Mouse (Mus musculus) liver, embryonic 14.5 days (tissue): ENCODE measurements around the gene Nt5c. TPM values are rescaled to one million over a fixed set of nuclear protein-coding genes. Genes with fewer than 3 reads are reported as not detected.

Experiments
- ATAC-seq: fragments of 200-750 bp; cut with Nextera tagmentation; 2 replicates; pipeline ENCODE4 v1.8.0; 2017; ENCODE audit warnings: moderate number of reproducible peaks, mild to moderate bottlenecking, moderate library complexity; ENCODE audit not compliant: insufficient read depth
- DNase-seq, 3 experiments: peaks; one replicate each; pipeline ENCODE4 v3.0.0-alpha.2; 2012 to 2013; ENCODE audit warnings: low read depth in 3 of 3, low spot score in 3 of 3
- H3K27ac ChIP-seq: fragments of 300-500 bp; sonication (generic); 2 replicates; pipeline ENCODE4 v1.5.1; 2014; ENCODE audit warnings: moderate library complexity, mild to moderate bottlenecking, control low read depth, inconsistent platforms
- H3K27me3 ChIP-seq: fragments of 300-500 bp; sonication (generic); 2 replicates; pipeline ENCODE4 v1.6.1; 2014; ENCODE audit warnings: mild to moderate bottlenecking, low read length, moderate library complexity; ENCODE audit not compliant: control insufficient read depth, insufficient read depth
- H3K36me3 ChIP-seq: fragments of 300-500 bp; sonication (generic); replicated peaks from 2 replicates; pipeline ENCODE4 v1.6.1; 2014; ENCODE audit warnings: low read depth; ENCODE audit not compliant: control insufficient read depth, insufficient read depth
- H3K4me1 ChIP-seq, 2 experiments: fragments of 200-500 bp in 1 of 2; fragments of 300-500 bp in 1 of 2; sonication (generic) in 1 of 2; replicated peaks; 2 replicates each; pipeline ENCODE4 v1.6.1; 2012 to 2014; ENCODE audit warnings: antibody characterized with exemption in 1 of 2, inconsistent platforms in 1 of 2, low read length in 1 of 2; ENCODE audit not compliant: control insufficient read depth in 2 of 2, insufficient read depth in 2 of 2
- H3K4me2 ChIP-seq: fragments of 300-500 bp; sonication (generic); 2 replicates; pipeline ENCODE4 v1.6.1; 2014; ENCODE audit warnings: low read depth, mild to moderate bottlenecking, control low read depth, moderate library complexity
- H3K4me3 ChIP-seq, 2 experiments: fragments of 200-500 bp in 1 of 2; fragments of 300-500 bp in 1 of 2; sonication (generic) in 1 of 2; 2 replicates each; pipeline ENCODE4 v1.5.1; 2012 to 2014; ENCODE audit warnings: low read depth in 2 of 2, low read length in 2 of 2, mild to moderate bottlenecking in 2 of 2, control low read depth in 1 of 2, inconsistent platforms in 1 of 2, moderate library complexity in 1 of 2; ENCODE audit not compliant: insufficient read depth in 1 of 2
- H3K9ac ChIP-seq: fragments of 300-500 bp; sonication (generic); replicated peaks from 2 replicates; pipeline ENCODE4 v1.6.1; 2014; ENCODE audit warnings: mild to moderate bottlenecking, control low read depth, moderate library complexity
- H3K9me3 ChIP-seq: fragments of 300-500 bp; sonication (generic); 2 replicates; pipeline ENCODE4 v1.6.1; 2016; ENCODE audit warnings: low read length, mixed read lengths; ENCODE audit not compliant: control insufficient read depth
- CTCF ChIP-seq: IDR thresholded peaks from 2 replicates; pipeline ENCODE4 v1.5.1; 2016; ENCODE audit warnings: antibody characterized with exemption, low read depth, control low read depth
- EP300 ChIP-seq: IDR thresholded peaks from 2 replicates; pipeline ENCODE4 v1.6.1; 2016; ENCODE audit warnings: antibody characterized with exemption, low read depth
- WGBS: fragments of 180-500 bp; shearing (Covaris S2); extraction: QIAGEN DNeasy Blood & Tissue Kit; methylation state at CpG from one replicate; pipeline ENCODE4 v1.1.7; 2014; ENCODE audit not compliant: insufficient replicate concordance; 5-methylcytosine and 5-hydroxymethylcytosine counted together
- microRNA-seq: library from miRNA; unstranded; fragments of <30 nt; microRNA quantifications from one replicate; pipeline ENCODE4, GENCODE M21; 2016
- polyA plus RNA-seq, 2 experiments: library from polyadenylated mRNA; depleted of rRNA in 1 of 2; stranded (reverse) in 1 of 2; unstranded in 1 of 2; fragments of >200 nt; fragmentation: Nextera tagmentation in 1 of 2; extraction: Ambion mirVana in 1 of 2; gene quantifications; 2 replicates each; pipeline versions ENCODE4 v1.2.1 to v1.2.3; 2012 to 2014

The Nt5c gene
- polyA plus RNA-seq, 2 experiments = 31.9 to 50.7 TPM

DNA sequence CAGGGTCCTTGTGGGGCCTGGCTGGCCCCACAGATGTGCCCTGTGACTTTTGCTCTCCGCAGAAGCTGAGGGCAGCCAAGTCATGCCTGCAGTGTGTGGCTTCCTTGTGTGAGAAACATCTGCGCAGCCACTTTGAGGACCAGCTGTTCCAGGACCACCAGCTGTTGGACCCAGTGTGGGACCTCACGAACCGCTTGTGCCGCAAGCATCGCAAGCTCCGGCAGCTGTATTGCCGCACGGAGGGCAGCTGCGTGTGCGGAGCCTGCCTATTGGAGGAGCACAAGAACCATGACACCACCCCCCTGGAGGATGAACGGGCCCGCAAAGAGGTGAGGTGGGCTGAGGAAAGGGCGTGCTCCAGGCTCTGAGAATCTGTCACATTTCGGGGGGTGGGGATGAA lies 50.2 kb downstream of the Nt5c start:
- Histone ChIP-seq H3K9ac (no peak overlapping the region), H3K4me3 (no peak overlapping the region), H3K4me2 (no peak overlapping the region), H3K4me1 (peaks cover 0 to 5% of the 10 kb centered on the region in 2 experiments; a peak in 1 of 4 replicates), H3K9me3 (no peaks in the 10 kb centered on the region; the same call in 1 of the 2 replicates), H3K27me3 (peaks cover under 1% of the 10 kb centered on the region), H3K27ac (no peak overlapping the region), H3K36me3 (no peaks in the 10 kb centered on the region)
- WGBS = 54% methylated on average over 15 of the region's 15 CpGs
- DNase-seq (no peak), ATAC-seq (no peak)
- TF ChIP-seq EP300 (no peak), CTCF (no peak)

Small RNA genes lying within 50 kb of the gene (microRNA-seq; reads per million reads assigned to microRNA genes)
- not detected for gene Mir3968

Other genes starting within 250 kb of the Nt5c start
- gene Grin2c, start 224.6 kb downstream of the Nt5c start, polyA plus RNA-seq (2012; rRNA removed) = 0.17 and 0.21 TPM in 2 replicates
- gene Grin2c, start 224.6 kb downstream of the Nt5c start, polyA plus RNA-seq (2014; fragmentation: Nextera tagmentation; extraction: Ambion mirVana) = 0.05 TPM in 1 of 2 replicates, not detected in the other
- gene Fdxr, start 214.8 kb downstream of the Nt5c start, polyA plus RNA-seq (2012; rRNA removed) = 11.9 and 13.7 TPM in 2 replicates
- gene Fdxr, start 214.8 kb downstream of the Nt5c start, polyA plus RNA-seq (2014; fragmentation: Nextera tagmentation; extraction: Ambion mirVana) = 12.3 and 13.3 TPM in 2 replicates
- 6.6 and 6.7 TPM in 2 replicates for gene Fads6, start 194.2 kb downstream of the Nt5c start, polyA plus RNA-seq (2012; rRNA removed)
- gene Fads6, start 194.2 kb downstream of the Nt5c start, polyA plus RNA-seq (2014; fragmentation: Nextera tagmentation; extraction: Ambion mirVana) = 2.8 TPM in 2 replicates
- gene Otop2, start 184.7 kb downstream of the Nt5c start, polyA plus RNA-seq (2012; rRNA removed) = not detected in 2 replicates
- gene Otop2, start 184.7 kb downstream of the Nt5c start, polyA plus RNA-seq (2014; fragmentation: Nextera tagmentation; extraction: Ambion mirVana) = not detected in 2 replicates
- gene Ush1g, start 169.8 kb downstream of the Nt5c start, polyA plus RNA-seq (2012; rRNA removed) = 0.04 and 0.06 TPM in 2 replicates
- 0.06 and 0.16 TPM in 2 replicates for gene Ush1g, start 169.8 kb downstream of the Nt5c start, polyA plus RNA-seq (2014; fragmentation: Nextera tagmentation; extraction: Ambion mirVana)
- gene Otop3, start 157.1 kb downstream of the Nt5c start, polyA plus RNA-seq (2012; rRNA removed) = not detected in 2 replicates
- not detected in 2 replicates for gene Otop3, start 157.1 kb downstream of the Nt5c start, polyA plus RNA-seq (2014; fragmentation: Nextera tagmentation; extraction: Ambion mirVana)
- 0.54 and 0.59 TPM in 2 replicates for gene Hid1, start 124.1 kb downstream of the Nt5c start, polyA plus RNA-seq (2012; rRNA removed)
- gene Hid1, start 124.1 kb downstream of the Nt5c start, polyA plus RNA-seq (2014; fragmentation: Nextera tagmentation; extraction: Ambion mirVana) = 0.50 and 0.86 TPM in 2 replicates
- 1.5 and 1.7 TPM in 2 replicates for gene Cdr2l, start 109.9 kb downstream of the Nt5c start, polyA plus RNA-seq (2012; rRNA removed)
- gene Cdr2l, start 109.9 kb downstream of the Nt5c start, polyA plus RNA-seq (2014; fragmentation: Nextera tagmentation; extraction: Ambion mirVana) = 0.86 and 1.0 TPM in 2 replicates
- 37.8 and 49.2 TPM in 2 replicates for gene Mrpl58, start 88.1 kb downstream of the Nt5c start, polyA plus RNA-seq (2012; rRNA removed)
- 86.5 and 90.7 TPM in 2 replicates for gene Mrpl58, start 88.1 kb downstream of the Nt5c start, polyA plus RNA-seq (2014; fragmentation: Nextera tagmentation; extraction: Ambion mirVana)
- gene Atp5h, start 71.9 kb downstream of the Nt5c start, polyA plus RNA-seq (2012; rRNA removed) = 212 and 334 TPM in 2 replicates
- gene Atp5h, start 71.9 kb downstream of the Nt5c start, polyA plus RNA-seq (2014; fragmentation: Nextera tagmentation; extraction: Ambion mirVana) = 616 and 620 TPM in 2 replicates
- 5.3 and 5.8 TPM in 2 replicates for gene Kctd2, start 71.7 kb downstream of the Nt5c start, polyA plus RNA-seq (2012; rRNA removed)
- 5.2 and 5.6 TPM in 2 replicates for gene Kctd2, start 71.7 kb downstream of the Nt5c start, polyA plus RNA-seq (2014; fragmentation: Nextera tagmentation; extraction: Ambion mirVana)
- 0.07 and 0.10 TPM in 2 replicates for gene Trim80, start 51.3 kb downstream of the Nt5c start, polyA plus RNA-seq (2012; rRNA removed)
- gene Trim80, start 51.3 kb downstream of the Nt5c start, polyA plus RNA-seq (2014; fragmentation: Nextera tagmentation; extraction: Ambion mirVana) = 0.06 and 0.13 TPM in 2 replicates
- 0.02 TPM in 2 replicates for gene Slc16a5, start 29.4 kb downstream of the Nt5c start, polyA plus RNA-seq (2012; rRNA removed)
- 0.05 TPM in 1 of 2 replicates, not detected in the other for gene Slc16a5, start 29.4 kb downstream of the Nt5c start, polyA plus RNA-seq (2014; fragmentation: Nextera tagmentation; extraction: Ambion mirVana)
- gene Armc7, start 16.2 kb downstream of the Nt5c start, polyA plus RNA-seq (2012; rRNA removed) = 2.1 and 2.2 TPM in 2 replicates
- 2.0 and 2.2 TPM in 2 replicates for gene Armc7, start 16.2 kb downstream of the Nt5c start, polyA plus RNA-seq (2014; fragmentation: Nextera tagmentation; extraction: Ambion mirVana)
- 138 and 151 TPM in 2 replicates for gene Jpt1, start 22.5 kb upstream of the Nt5c start, polyA plus RNA-seq (2012; rRNA removed)
- gene Jpt1, start 22.5 kb upstream of the Nt5c start, polyA plus RNA-seq (2014; fragmentation: Nextera tagmentation; extraction: Ambion mirVana) = 233 and 256 TPM in 2 replicates
- gene Sumo2, start 44.4 kb upstream of the Nt5c start, polyA plus RNA-seq (2012; rRNA removed) = 161 and 198 TPM in 2 replicates
- gene Sumo2, start 44.4 kb upstream of the Nt5c start, polyA plus RNA-seq (2014; fragmentation: Nextera tagmentation; extraction: Ambion mirVana) = 393 and 406 TPM in 2 replicates
- gene Nup85, start 72.6 kb upstream of the Nt5c start, polyA plus RNA-seq (2012; rRNA removed) = 96.0 and 109 TPM in 2 replicates
- 118 and 125 TPM in 2 replicates for gene Nup85, start 72.6 kb upstream of the Nt5c start, polyA plus RNA-seq (2014; fragmentation: Nextera tagmentation; extraction: Ambion mirVana)
- 16.2 and 24.1 TPM in 2 replicates for gene Mrps7, start 112.1 kb upstream of the Nt5c start, polyA plus RNA-seq (2012; rRNA removed)
- 52.6 and 53.3 TPM in 2 replicates for gene Mrps7, start 112.1 kb upstream of the Nt5c start, polyA plus RNA-seq (2014; fragmentation: Nextera tagmentation; extraction: Ambion mirVana)
- 9.2 and 17.2 TPM in 2 replicates for gene Gga3, start 112.2 kb upstream of the Nt5c start, polyA plus RNA-seq (2012; rRNA removed)
- gene Gga3, start 112.2 kb upstream of the Nt5c start, polyA plus RNA-seq (2014; fragmentation: Nextera tagmentation; extraction: Ambion mirVana) = 6.4 and 7.2 TPM in 2 replicates
- gene Mif4gd, start 121.1 kb upstream of the Nt5c start, polyA plus RNA-seq (2012; rRNA removed) = 21.1 and 25.6 TPM in 2 replicates
- gene Mif4gd, start 121.1 kb upstream of the Nt5c start, polyA plus RNA-seq (2014; fragmentation: Nextera tagmentation; extraction: Ambion mirVana) = 24.3 and 25.6 TPM in 2 replicates
- 7.4 and 10.5 TPM in 2 replicates for gene Slc25a19, start 136.4 kb upstream of the Nt5c start, polyA plus RNA-seq (2012; rRNA removed)
- 8.5 and 9.4 TPM in 2 replicates for gene Slc25a19, start 136.4 kb upstream of the Nt5c start, polyA plus RNA-seq (2014; fragmentation: Nextera tagmentation; extraction: Ambion mirVana)
- 15.7 and 22.4 TPM in 2 replicates for gene Grb2, start 216.7 kb upstream of the Nt5c start, polyA plus RNA-seq (2012; rRNA removed)
- gene Grb2, start 216.7 kb upstream of the Nt5c start, polyA plus RNA-seq (2014; fragmentation: Nextera tagmentation; extraction: Ambion mirVana) = 26.0 and 30.1 TPM in 2 replicates